Mouse (Mus musculus): ENCODE data around the gene Ccdc36.
A peak's percentile ranks its signal among the peaks of the same experiment; 100 is the strongest.

Gene Ccdc36

GRCm38 (mm10) chr9:108441236-108441919 lies 13.1 kb upstream of the Ccdc36 start:
- no peak for DNase-seq

DNA sequence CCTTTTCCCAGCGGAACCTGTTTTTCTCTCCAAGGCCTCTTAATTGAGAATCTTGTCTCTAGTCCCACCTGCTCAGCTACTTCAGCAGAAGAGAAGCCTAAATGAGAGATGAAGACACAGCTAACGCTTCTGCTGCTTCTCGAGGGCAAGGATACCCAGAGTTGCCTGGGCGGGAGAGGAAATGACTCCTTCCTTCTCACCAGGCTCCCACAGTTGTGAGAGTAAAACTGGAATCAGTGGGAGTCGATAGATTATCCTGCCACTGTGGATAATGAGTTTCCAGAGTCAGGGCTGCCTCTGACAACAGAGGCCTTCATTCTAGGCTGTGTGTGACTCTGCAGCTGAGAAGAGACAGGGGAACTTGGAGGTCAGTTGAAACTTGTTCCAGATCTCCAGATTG lies 12.2 kb upstream of the Ccdc36 start:
- DNase-seq = no peak

DNA sequence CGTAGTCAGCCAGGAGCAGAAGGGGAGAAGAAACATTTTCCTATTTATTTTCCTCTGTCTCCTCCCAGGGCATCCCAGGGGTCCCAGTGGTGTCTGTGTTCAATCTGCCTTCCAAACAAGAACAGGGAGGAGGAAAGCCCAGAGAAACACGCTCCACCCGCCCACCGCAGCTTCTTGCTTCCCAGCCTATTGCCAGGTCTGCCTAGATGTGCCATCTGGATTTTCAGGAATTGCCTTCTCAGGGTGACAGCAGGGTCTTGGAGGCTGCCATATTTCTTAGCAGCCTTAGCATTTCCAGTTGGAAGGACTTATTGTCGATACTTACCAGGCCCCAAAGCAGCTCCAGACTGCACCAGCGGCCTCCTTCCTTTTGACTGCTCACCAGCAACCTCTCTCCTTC lies 10.9 kb upstream of the Ccdc36 start:
- no peak for DNase-seq

GRCm38 (mm10) chr9:108436182-108436581 lies 7.9 kb upstream of the Ccdc36 start, which contains the start of gene BC048562:
Gene BC048562 (plus strand): TSS chr9:108436482.
- no peak for DNase-seq

DNA sequence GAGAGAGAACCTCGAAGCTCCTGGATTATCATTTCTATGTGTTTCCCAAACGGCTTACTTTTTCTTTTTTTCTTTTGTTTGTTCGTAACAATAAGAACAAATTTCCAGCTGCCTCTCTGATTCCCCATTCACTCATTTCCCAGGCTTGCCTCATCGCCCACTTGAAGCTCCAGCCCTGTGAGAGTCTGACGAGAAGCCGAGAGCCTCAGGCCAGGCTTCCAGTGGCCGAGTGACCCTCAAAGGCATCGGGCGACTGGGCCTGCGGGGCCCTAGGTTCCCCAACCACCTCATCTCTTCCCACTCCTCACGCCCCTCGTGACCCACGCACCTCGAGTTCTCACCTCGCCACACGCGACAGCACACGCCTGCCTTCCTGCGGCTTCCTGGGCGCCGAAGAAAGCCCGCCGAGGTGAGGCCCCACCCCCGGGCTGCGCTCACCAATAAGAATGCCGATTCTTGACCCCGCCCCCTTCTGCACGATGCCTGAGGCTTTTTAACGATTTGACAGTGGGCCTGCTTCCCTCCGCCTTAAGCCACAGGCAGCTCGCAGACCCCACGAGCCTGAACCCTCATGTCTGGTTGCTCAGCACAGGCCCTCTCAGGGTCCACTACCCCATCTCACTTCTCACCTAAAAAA lies 3.3 kb upstream of the Ccdc36 start:
- DNase-seq = no peak

DNA sequence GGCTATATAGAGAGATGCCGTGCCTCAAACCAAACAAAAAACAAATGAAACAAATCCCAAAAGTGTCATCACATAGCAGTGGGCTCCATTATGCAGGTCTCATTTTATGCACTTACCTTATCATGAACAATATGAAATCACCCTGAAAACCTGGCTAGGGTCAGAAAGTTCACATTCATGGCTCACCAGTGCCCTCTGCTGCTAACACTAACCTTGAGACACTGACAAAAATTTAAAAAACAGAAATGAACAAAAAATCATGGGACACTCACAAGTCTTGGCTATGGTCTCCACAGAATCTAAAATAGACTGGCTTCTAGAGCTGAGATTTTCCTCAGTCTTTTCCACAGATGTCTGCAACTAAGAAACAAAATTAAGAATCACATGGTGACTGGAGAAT lies 16.1 kb downstream of the Ccdc36 start:
- DNase-seq = no peak

- no peak for DNase-seq
Observed at GRCm38 (mm10) chr9:108411381-108411942, 16.8 kb downstream of the Ccdc36 start.

DNA sequence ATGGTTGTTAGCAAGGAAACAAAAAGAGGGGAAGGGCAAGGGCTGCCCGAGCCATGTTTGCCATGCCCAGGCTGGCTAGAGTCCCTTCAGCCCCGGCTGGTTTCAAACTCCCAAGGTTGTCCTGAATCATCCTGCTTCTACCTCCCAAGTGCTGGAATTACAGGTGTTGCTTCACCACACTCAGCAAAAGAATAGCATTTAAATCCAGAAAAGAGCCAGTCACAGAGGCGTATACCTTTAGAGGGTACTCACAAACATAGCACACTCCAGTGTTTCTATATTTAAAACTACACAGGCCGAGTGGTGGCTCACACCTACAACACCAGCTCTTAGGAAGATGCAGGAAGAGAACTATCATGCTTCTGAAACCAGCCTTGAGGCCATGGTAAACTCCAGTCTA lies 18.7 kb downstream of the Ccdc36 start:
- DNase-seq = no peak

DNA sequence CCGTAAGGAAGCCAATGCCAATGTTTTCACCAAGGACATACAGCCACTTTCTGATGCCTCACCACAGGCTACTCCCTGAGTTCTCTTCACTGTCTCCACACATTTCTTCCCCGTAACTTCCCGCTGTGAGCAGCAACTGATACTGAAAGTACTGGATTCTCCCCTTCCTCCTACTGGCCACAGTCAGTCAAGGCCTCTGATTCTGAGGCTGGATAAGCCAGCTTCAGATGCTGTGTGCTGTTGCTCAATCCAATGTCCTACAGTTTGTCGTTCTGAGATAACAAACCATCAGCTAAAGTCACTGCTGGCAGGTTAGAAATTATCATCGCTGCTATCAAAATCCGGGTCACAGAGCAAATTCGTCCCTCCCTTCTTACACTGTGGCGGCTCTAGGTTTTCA lies 23.8 kb downstream of the Ccdc36 start:
- no peak for DNase-seq

DNA sequence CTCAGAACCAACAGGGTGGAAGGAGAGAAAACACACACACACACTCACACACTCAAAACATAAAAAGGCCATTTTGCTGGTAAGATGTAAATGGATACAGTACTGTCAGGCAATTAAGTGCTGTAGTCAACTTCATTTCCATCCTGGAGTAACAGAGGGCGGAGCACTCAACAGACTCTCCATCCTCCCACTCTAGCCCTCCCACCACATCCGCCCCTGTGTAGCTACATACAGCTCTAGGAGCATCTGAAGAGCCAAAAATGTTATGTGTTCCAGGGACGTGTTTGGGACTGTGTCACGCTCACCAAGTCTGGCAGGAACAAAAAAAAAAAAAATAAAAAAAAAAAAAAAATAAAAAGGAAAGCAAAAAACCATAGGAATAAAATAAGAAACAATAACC lies 25.2 kb downstream of the Ccdc36 start:
- no peak for DNase-seq

DNA sequence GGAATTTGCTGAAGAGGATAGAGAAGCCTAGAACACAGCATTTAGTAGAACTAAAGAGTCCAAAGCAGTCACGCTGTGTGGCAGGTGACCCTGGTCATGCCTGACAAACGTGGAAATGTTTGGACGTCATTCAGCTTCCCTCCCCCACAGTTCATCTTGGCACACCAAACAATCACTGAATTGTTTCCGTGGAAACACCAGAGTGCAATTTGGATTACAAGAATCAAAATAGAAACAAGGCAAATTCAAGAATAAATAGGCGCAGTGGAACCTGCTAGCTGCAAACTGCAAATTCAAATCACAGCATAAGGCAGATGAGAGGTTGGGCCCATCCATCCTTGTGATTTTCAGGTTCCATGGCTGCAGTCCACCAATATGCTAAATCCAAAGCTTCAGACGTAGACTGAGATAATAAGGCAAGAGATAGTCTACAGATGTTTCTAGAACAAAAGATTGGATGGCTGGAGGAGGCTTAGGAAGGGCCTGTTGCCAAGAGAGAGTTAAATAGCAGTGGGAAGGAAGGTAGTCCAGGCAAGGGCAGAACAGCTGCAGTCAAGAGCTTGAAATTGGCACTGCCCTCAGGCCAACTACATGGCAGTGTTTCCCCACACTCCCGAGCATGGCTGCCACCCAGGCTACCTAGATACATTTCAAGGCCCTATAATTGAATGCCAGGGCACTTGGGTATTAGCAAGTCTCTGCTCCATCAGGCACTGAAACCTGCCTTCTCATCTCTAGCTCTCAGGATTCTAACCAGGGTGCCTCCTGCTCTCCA lies 26.9 kb downstream of the Ccdc36 start:
- peak; percentile 38 for DNase-seq

DNA sequence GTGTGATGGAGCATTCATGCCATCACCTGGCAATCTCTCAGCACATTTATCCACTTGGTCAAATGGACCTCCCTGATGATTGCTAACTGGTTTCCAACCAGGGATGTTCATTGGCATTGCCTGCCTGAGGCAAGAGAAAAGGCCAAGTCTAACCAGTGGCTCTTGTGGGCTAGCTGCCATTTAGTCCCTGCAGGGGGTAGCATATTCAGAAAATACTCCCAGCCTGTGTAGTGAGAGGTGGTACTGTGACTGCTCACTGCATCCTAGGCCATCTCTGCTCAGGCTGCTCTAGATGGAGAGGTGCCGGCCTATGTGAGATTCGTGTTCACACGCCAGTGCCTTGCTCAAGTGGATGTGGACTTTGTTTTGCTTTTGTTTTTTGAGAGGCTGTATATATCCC lies 30.0 kb downstream of the Ccdc36 start:
- DNase-seq = no peak

DNA sequence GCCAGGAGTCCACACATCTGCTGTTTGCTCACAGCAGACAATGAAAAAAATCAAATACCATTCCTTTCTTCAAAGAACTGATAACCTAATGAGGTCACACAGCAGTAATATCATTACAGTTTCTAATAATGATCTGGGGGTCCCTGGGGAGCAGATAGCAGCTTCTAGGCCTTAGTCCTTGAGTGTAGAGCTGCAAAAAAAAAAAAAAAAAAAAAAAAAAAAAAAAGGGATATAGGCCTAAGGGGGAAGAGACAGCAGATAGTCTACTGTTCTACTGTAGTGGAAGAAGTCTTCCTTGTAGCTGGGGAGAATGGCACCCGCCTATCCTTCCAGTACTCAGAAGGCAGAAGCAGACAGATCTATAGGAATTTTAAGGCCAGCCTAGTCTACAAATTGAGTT lies 32.9 kb downstream of the Ccdc36 start:
- DNase-seq = no peak

DNA sequence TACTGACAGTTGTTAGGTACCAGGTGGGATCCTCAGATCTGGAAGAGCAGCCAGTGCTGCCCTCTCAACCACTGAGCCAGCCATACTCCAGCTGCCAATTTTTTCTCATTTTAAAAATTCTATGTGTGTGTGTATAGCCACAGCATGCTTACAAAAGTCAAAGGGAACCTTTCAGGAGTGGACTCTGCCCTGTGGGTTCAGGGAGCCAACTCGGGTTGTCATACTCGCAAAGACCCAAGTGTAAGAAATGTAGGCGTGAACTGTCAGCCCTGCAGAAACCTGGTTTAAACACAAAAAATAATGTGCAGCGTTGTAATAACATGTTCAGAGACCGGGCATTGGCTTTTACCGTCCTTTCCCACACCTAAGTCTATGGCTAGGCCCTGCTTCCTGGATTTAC lies 34.1 kb downstream of the Ccdc36 start:
- no peak for DNase-seq

GRCm38 (mm10) chr9:108392676-108393075 lies 35.6 kb downstream of the Ccdc36 start, which contains the start of gene 1700102P08Rik:
Gene 1700102P08Rik (plus strand): TSS chr9:108392805.
- no peak for DNase-seq

GRCm38 (mm10) chr9:108389220-108389619 lies 39.1 kb downstream of the Ccdc36 start:
- DNase-seq = no peak

- DNase-seq = no peak
Observed at GRCm38 (mm10) chr9:108388601-108389000, 39.7 kb downstream of the Ccdc36 start.

DNA sequence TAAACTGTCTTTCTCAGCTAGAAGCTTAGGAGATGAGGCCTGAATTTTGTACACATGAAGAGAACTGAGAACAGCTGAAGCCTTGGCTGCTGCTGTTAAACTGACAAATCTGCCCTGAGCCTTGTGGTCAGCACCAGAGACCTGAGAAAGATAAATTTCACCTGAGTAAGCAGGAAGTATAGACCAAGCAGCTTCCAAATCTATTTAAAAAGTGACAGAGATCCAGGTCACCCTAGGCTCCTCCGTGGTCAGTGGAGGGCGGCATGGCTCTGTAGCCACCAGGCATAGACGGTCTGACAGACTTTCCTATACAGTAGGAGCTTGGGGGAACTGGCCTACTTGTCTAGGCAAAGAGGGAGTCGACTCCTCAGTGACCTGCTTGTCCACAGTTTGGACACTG lies 41.5 kb downstream of the Ccdc36 start:
- DNase-seq = no peak

GRCm38 (mm10) chr9:108385006-108385405 lies 43.3 kb downstream of the Ccdc36 start:
- DNase-seq = no peak

- no peak for DNase-seq
Observed at GRCm38 (mm10) chr9:108381382-108381781, 46.9 kb downstream of the Ccdc36 start.

- no peak for DNase-seq
Observed at GRCm38 (mm10) chr9:108379294-108379693, 49.0 kb downstream of the Ccdc36 start.

- DNase-seq = no peak
Observed at GRCm38 (mm10) chr9:108378736-108379135, 49.5 kb downstream of the Ccdc36 start.

DNA sequence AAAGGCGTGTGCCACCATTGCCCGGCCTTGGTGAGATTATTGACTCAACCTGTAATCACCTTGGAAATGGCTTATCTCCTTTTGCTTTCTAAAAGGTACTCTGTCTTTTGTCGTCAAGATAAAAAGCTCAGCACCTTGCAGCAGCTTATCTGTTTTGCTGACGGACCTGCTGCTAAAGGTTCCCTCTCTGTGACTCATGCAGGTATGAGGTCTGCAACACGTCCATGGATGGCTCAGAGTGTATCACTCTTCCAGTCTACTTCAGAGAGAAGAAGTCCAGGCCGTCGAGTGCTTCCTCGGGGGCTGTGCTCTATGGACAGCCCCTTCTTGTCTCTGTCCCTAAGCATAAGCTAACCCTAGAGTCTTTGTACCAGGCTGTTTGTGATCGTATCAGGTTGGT lies 50.0 kb downstream of the Ccdc36 start:
- DNase-seq = no peak
